Mouse (Mus musculus) neural tube, embryonic 14.5 days (tissue): Measurements from ENCODE around the gene Rhbdf2. TPM values are rescaled to one million over a fixed set of nuclear protein-coding genes. Genes with fewer than 3 reads are reported as not detected.

Experiments used
- ATAC-seq: fragments of 200-750 bp; cut with Nextera tagmentation; 2 replicates; pipeline ENCODE4 v1.8.0; 2017; ENCODE audit warnings: low read depth, mild to moderate bottlenecking, moderate TSS enrichment, moderate library complexity
- H3K27ac ChIP-seq: fragments of 300-500 bp; sonication (generic); 2 replicates; pipeline ENCODE4 v1.5.1; 2014; ENCODE audit warnings: low read depth, mild to moderate bottlenecking, control low read depth, low read length, moderate library complexity, mixed read lengths
- H3K27me3 ChIP-seq: fragments of 300-500 bp; sonication (generic); 2 replicates; pipeline ENCODE4 v1.6.1; 2014; ENCODE audit warnings: low read length; ENCODE audit not compliant: control insufficient read depth, insufficient read depth
- H3K36me3 ChIP-seq: fragments of 300-500 bp; sonication (generic); 2 replicates; pipeline ENCODE4 v1.6.1; 2014; ENCODE audit warnings: low read length, mixed read lengths; ENCODE audit not compliant: control insufficient read depth, insufficient read depth
- H3K4me1 ChIP-seq: fragments of 300-500 bp; sonication (generic); 2 replicates; pipeline ENCODE4 v1.6.1; 2014; ENCODE audit warnings: low read length; ENCODE audit not compliant: control insufficient read depth, insufficient read depth
- H3K4me2 ChIP-seq: fragments of 300-500 bp; sonication (generic); 2 replicates; pipeline ENCODE4 v1.6.1; 2014; ENCODE audit warnings: mild to moderate bottlenecking, low read depth, low read length, control low read depth
- H3K4me3 ChIP-seq: fragments of 300-500 bp; sonication (generic); 2 replicates; pipeline ENCODE4 v1.5.1; 2014; ENCODE audit warnings: low read depth, low read length, control low read depth, mixed read lengths
- H3K9ac ChIP-seq: fragments of 300-500 bp; sonication (generic); replicated peaks from 2 replicates; pipeline ENCODE4 v1.6.1; 2014; ENCODE audit warnings: low read depth, mild to moderate bottlenecking, control low read depth, low read length, mixed read lengths
- H3K9me3 ChIP-seq: fragments of 300-500 bp; sonication (generic); 2 replicates; pipeline ENCODE4 v1.6.1; 2016; ENCODE audit warnings: low read length; ENCODE audit not compliant: control insufficient read depth
- WGBS: fragments of 180-500 bp; shearing (Covaris S2); extraction: QIAGEN DNeasy Blood & Tissue Kit; methylation state at CpG from one replicate; pipeline ENCODE4 v1.1.7; 2014; 5-methylcytosine and 5-hydroxymethylcytosine counted together
- polyA plus RNA-seq: library from polyadenylated mRNA; unstranded; fragments of >200 nt; fragmentation: Nextera tagmentation; extraction: Ambion mirVana; gene quantifications from 2 replicates; pipeline ENCODE4 v1.2.1, GENCODE M21; 2014

Gene Rhbdf2
- polyA plus RNA-seq, 1 experiment from 2014 or later = 0.52 TPM

GRCm38 (mm10) chr11:116624131-116624832 is 2.5 kb downstream of the Rhbdf2 start:
- Histone ChIP-seq H3K4me3 (peak overlapping the region; percentile 33), H3K27me3 (peaks cover 20% of the 10 kb centered on the region), H3K4me1 (peaks cover 29% of the 10 kb centered on the region), H3K27ac (no peak overlapping the region), H3K4me2 (peak overlapping the region; percentile 61), H3K9ac (0 out of 2 replicates have a peak overlapping the region, but pooled peaks have one; percentile 5), H3K36me3 (no peaks in the 10 kb centered on the region), H3K9me3 (no peaks in the 10 kb centered on the region)
- ATAC-seq = 0 out of 2 replicates have a peak, but pooled peaks have one; percentile 13
- 19% methylated on average over 29 of the region's 42 CpGs for WGBS

- Histone ChIP-seq H3K9me3 (no peaks in the 10 kb centered on the region), H3K4me1 (peaks cover 30% of the 10 kb centered on the region), H3K36me3 (no peaks in the 10 kb centered on the region), H3K4me3 (peak overlapping the region; percentile 33), H3K27ac (no peak overlapping the region), H3K4me2 (peak overlapping the region; percentile 61), H3K27me3 (peaks cover 20% of the 10 kb centered on the region), H3K9ac (0 out of 2 replicates have a peak overlapping the region, but pooled peaks have one; percentile 5)
- WGBS = 5% methylated on average over 40 of the region's 40 CpGs
- 0 out of 2 replicates have a peak, but pooled peaks have one; percentile 18 for ATAC-seq
Measured at GRCm38 (mm10) chr11:116623281-116624124, 3.3 kb downstream of the Rhbdf2 start.

GRCm38 (mm10) chr11:116621258-116621704 is 5.5 kb downstream of the Rhbdf2 start:
- 0 out of 2 replicates have a peak overlapping the region, but pooled peaks have one; percentile 16 for H3K27ac ChIP-seq
- H3K36me3 ChIP-seq = no peaks in the 10 kb centered on the region
- 49% methylated on average over 6 of the region's 6 CpGs for WGBS
- no peak overlapping the region for H3K9ac ChIP-seq
- H3K9me3 ChIP-seq = no peaks in the 10 kb centered on the region
- no peak overlapping the region for H3K4me2 ChIP-seq
- H3K4me3 ChIP-seq = no peak overlapping the region
- H3K4me1 ChIP-seq = peaks cover 30% of the 10 kb centered on the region
- H3K27me3 ChIP-seq = peaks cover 20% of the 10 kb centered on the region
- ATAC-seq = no peak

- H3K27me3 ChIP-seq = peaks cover 20% of the 10 kb centered on the region
- 77% methylated on average over 10 of the region's 10 CpGs for WGBS
- H3K9ac ChIP-seq = no peak overlapping the region
- H3K36me3 ChIP-seq = no peaks in the 10 kb centered on the region
- H3K9me3 ChIP-seq = no peaks in the 10 kb centered on the region
- H3K27ac ChIP-seq = 0 out of 2 replicates have a peak overlapping the region, but pooled peaks have one; percentile 16
- H3K4me1 ChIP-seq = peaks cover 30% of the 10 kb centered on the region
- ATAC-seq = no peak
- H3K4me2 ChIP-seq = no peak overlapping the region
- H3K4me3 ChIP-seq = no peak overlapping the region
Measured at GRCm38 (mm10) chr11:116620559-116621253, 6.1 kb downstream of the Rhbdf2 start.

GRCm38 (mm10) chr11:116620073-116620472 is 6.7 kb downstream of the Rhbdf2 start:
- no peak for ATAC-seq
- Histone ChIP-seq H3K4me3 (no peak overlapping the region), H3K27me3 (peaks cover 20% of the 10 kb centered on the region), H3K36me3 (no peaks in the 10 kb centered on the region), H3K27ac (no peak overlapping the region), H3K9ac (no peak overlapping the region), H3K4me1 (peaks cover 30% of the 10 kb centered on the region), H3K4me2 (no peak overlapping the region; the same call in 1 of the 2 replicates), H3K9me3 (no peaks in the 10 kb centered on the region)
- 35% methylated on average over 9 of the region's 9 CpGs for WGBS

GRCm38 (mm10) chr11:116619561-116619960 is 7.3 kb downstream of the Rhbdf2 start:
- Histone ChIP-seq H3K36me3 (no peaks in the 10 kb centered on the region), H3K4me3 (no peak overlapping the region), H3K9me3 (no peaks in the 10 kb centered on the region), H3K27ac (peak overlapping the region; percentile 44; the same call in 1 of the 2 replicates), H3K4me1 (peaks cover 30% of the 10 kb centered on the region), H3K9ac (no peak overlapping the region), H3K4me2 (peak overlapping the region; percentile 8; the same call in 1 of the 2 replicates), H3K27me3 (peaks cover 14% of the 10 kb centered on the region)
- 26% methylated on average over 8 of the region's 8 CpGs for WGBS
- ATAC-seq = 0 out of 2 replicates have a peak, but pooled peaks have one; percentile 41

GRCm38 (mm10) chr11:116619156-116619555 is 7.7 kb downstream of the Rhbdf2 start:
- 63% methylated on average over 7 of the region's 7 CpGs for WGBS
- peak overlapping the region; percentile 44; the same call in 1 of the 2 replicates for H3K27ac ChIP-seq
- H3K9ac ChIP-seq = no peak overlapping the region
- peaks cover 11% of the 10 kb centered on the region; the same call in 1 of the 2 replicates for H3K27me3 ChIP-seq
- H3K36me3 ChIP-seq = no peaks in the 10 kb centered on the region
- H3K4me2 ChIP-seq = peak overlapping the region; percentile 8; the same call in 1 of the 2 replicates
- peaks cover 27% of the 10 kb centered on the region for H3K4me1 ChIP-seq
- H3K4me3 ChIP-seq = no peak overlapping the region
- no peak for ATAC-seq
- H3K9me3 ChIP-seq = no peaks in the 10 kb centered on the region

GRCm38 (mm10) chr11:116618666-116619065 is 8.2 kb downstream of the Rhbdf2 start:
- H3K4me2 ChIP-seq = no peak overlapping the region
- no peaks in the 10 kb centered on the region for H3K36me3 ChIP-seq
- no peaks in the 10 kb centered on the region for H3K9me3 ChIP-seq
- peaks cover 6% of the 10 kb centered on the region; the same call in 1 of the 2 replicates for H3K27me3 ChIP-seq
- WGBS = 88% methylated on average over 7 of the region's 7 CpGs
- peaks cover 23% of the 10 kb centered on the region for H3K4me1 ChIP-seq
- no peak for ATAC-seq
- H3K4me3 ChIP-seq = no peak overlapping the region
- no peak overlapping the region for H3K27ac ChIP-seq
- no peak overlapping the region for H3K9ac ChIP-seq
